Mouse (Mus musculus): ENCODE measurements around the gene Stpg2.
"Not testable (repeated sequence)": the region's sequence is repeated elsewhere in the genome, so short reads cannot be mapped to it uniquely, and the experiment has no call there.

Stpg2 gene

DNA sequence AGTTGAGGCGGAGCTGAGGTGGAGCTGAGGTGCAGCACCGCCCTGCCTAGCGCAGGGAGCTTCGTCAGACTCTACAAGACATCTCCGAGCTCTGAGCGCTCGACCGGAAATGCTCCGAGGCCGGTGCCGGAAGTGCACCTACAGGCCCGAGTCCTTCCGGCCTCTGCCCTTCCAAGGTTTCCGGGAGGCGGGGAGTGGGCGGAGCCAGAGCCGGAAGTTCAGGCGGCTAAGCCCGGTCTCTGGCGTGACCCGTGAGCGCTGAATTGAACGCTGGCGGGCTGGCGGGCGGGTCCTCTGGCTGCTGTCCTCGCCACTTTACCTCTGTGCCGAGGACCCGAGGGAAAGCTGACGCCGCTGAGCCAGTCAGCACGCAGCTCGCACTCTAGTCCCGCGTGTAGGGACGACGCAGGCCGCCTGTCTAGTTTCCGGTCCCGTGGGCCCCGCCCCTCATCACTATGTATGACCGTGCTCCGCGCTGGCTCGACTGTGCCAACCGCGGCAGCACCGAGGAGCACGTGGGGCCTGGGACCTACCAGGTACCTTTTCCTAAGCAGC lies at the start of gene Stpg2:
Gene Stpg2, plus strand, starts transcription at position 251 of the 555 bp plus-strand sequence.
- in situ Hi-C loops (cut with MboI; ENCODE audit: low sequenced_read_pairs): no loop called here

GRCm38 (mm10) chr3:139162146-139162545 lies 43.3 kb upstream of the Stpg2 start:
- in situ Hi-C loops (cut with MboI; ENCODE audit: low sequenced_read_pairs): no loop called here

GRCm38 (mm10) chr3:139162658-139163057 lies 42.8 kb upstream of the Stpg2 start:
- in situ Hi-C loops (cut with MboI; ENCODE audit: low sequenced_read_pairs): no loop called here

DNA sequence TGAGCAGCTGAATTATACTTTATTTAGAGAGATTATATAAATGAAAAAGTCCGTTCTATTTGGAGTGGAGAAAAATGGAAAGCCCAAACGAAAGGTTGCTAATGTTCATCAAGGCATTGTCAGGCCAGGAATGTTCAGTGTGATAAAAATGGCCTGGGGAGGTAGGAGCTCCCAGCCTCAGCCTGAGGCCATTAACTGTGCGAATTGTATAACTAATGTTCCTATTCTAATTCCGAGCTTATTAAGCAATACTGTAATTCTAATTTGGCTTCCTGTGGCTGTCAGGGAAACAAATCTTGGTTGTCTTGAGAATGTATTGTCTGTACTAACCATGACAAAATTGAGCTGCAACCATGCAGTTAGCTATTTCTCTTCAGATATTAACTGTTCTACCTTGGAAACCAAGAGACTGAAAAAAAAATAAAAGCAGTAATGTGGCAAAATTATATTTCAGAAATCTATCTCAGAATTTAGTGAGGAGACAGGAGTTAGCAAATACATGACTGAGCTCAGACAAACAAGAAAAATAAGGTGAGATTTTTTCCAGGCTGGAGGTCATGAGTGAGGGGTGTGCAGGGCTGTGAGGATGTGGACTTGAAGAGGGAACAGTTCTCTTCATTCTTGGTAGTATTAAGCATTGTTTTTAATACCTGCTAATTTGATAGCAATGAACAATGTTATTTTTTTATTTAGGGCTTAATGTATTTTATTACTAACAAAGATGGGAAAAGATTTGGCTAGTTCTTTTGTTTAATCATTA lies 36.8 kb upstream of the Stpg2 start:
- in situ Hi-C loops (cut with MboI; ENCODE audit: low sequenced_read_pairs): no loop called here

DNA sequence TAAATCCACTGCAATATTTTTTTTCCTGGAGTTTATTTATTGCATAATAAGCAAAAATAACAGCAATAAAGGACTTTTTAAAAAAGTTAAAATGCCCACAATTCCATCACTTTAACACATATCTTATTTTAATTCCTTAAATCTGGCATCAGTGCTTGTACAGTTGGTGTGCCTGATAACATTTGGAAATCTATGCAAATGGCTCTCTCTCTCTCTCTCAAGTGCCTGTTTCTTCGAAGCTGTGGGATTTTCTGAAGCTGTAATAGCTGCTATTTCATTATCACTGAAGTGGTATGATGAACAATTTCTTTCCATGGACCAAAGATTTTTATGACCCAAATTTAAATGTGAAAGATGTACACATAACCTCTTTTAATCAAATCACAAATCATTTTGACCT lies 35.8 kb upstream of the Stpg2 start:
- in situ Hi-C loops (cut with MboI; ENCODE audit: low sequenced_read_pairs): no loop called here

GRCm38 (mm10) chr3:139176936-139177335 lies 28.6 kb upstream of the Stpg2 start:
- in situ Hi-C loops (cut with MboI; ENCODE audit: low sequenced_read_pairs): no loop called here

DNA sequence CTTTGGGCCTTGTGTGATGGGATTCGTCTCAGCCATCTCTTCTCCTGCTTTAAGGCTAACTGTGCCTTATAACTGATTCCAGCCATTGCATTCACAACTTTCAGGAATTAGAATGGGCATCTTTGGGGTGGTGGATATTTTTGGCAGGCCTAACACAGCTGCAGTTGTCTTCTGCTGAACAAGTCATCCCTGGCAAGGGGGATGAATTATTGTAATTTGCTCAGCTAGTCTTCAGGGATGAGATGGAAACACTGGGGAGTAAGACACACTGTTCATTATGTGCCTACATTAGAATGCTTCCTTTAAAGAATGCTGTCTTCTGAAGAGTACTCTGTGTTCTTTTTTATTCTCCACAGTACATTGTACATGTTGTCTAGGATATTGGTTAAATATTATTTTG lies 14.0 kb upstream of the Stpg2 start:
- in situ Hi-C loops (cut with MboI; ENCODE audit: low sequenced_read_pairs): no loop called here

GRCm38 (mm10) chr3:139193917-139194316 lies 11.6 kb upstream of the Stpg2 start:
- in situ Hi-C loops (cut with MboI; ENCODE audit: low sequenced_read_pairs): no loop called here

GRCm38 (mm10) chr3:139198412-139198811 lies 7.1 kb upstream of the Stpg2 start:
- in situ Hi-C loops (cut with MboI; ENCODE audit: low sequenced_read_pairs): no loop called here

GRCm38 (mm10) chr3:139200324-139200723 lies 5.2 kb upstream of the Stpg2 start:
- in situ Hi-C loops (cut with MboI; ENCODE audit: low sequenced_read_pairs): no loop called here

DNA sequence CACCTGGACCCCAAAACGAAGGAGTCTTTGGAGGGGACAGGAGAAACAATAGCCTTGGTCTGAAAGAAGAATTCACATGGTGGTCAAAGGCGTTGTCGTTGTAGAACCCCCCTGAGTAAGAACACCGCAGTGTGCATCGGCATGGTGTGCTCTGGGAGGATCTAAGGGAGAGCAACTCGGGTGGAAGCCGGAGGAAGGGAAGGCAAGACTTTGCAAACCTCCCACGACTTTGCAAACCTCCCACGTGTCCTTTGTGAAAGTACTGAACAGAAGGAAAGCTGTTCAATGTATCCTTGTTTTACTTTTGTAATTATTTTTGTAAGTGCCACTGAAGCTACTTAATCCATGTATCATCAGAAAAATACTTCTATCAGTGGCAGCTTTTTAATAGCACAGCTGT lies 11.5 kb downstream of the Stpg2 start:
- in situ Hi-C loops (cut with MboI; ENCODE audit: low sequenced_read_pairs): no loop called here

GRCm38 (mm10) chr3:139225123-139225522 lies 19.6 kb downstream of the Stpg2 start:
- in situ Hi-C loops (cut with MboI; ENCODE audit: low sequenced_read_pairs): no loop called here

DNA sequence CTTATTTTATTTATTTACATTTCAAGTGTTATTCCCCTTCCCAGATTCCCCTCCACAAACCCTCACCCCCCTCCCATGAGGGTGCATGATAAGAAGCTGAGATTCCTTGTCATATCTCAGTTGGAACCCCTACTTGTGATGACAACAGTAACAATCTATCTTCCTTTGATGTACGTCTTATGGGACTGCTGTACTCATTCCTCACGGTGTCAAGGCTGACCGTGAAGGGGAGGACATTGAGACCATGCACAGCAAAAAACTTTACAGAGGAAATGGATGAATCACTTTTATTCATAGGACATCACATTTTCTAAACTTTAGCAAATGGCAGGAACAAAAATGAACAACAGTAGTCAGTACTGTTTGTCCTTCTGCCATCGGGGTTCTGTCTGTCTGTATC lies 21.3 kb downstream of the Stpg2 start:
- in situ Hi-C loops (cut with MboI; ENCODE audit: low sequenced_read_pairs): no loop called here

DNA sequence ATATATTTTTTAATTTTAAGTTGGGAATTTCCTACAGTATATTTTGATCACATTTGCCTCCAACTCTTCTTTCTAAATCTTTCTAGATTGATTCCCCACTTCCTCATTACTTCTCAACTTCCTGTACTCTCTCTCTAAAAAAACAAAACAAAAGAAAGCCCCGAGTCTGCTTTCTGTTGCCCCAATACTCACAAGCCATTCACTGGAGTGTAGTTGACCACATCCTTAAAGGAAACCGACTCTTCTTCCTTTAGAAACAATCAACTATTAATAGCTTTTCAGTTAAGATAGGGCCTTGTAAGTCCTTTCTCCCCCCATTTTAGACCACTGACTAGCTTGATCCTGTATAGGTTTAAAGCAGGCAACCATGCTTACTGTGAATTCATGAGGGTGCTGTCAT lies 39.7 kb downstream of the Stpg2 start:
- in situ Hi-C loops (cut with MboI; ENCODE audit: low sequenced_read_pairs): no loop called here

DNA sequence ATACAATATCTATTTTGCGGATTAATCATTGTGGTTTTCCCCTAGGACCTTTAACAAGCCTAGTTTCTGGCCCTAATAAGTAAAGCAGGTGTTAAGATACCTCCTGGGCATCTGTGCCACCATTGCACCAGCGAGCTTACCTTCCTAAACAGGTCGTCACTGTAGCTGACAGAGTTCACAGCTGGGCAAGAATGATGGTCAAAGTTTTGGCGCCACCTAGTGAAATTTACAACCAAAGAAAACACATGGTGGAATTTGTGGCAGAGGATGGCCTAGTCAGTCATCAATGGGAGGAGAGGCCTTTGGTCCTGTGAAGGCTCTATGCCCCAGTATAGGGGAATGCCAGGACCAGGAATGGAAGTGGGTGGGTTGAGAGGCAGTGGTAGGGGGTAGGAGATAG lies 41.0 kb downstream of the Stpg2 start:
- in situ Hi-C loops (cut with MboI; ENCODE audit: low sequenced_read_pairs): no loop called here

DNA sequence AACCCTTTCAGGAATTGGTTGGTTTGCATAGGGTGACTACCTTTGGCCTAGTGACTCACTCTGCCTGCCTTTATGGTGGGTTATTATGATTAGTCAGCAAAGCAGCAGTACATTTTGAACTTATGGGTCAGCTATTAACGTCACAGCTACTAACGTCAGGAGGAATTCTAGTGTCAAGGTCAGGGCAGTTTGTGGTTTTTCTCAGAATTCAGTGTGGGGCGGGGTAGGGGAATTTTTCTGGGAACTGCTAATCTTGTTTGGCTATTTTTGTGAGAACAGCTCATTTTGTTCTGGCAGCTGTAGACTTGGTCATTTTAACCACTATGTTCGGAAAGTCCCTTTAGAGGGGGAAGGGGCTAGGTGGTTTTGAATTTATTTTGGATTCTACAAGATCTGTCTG lies 56.9 kb downstream of the Stpg2 start:
- in situ Hi-C loops (cut with MboI; ENCODE audit: low sequenced_read_pairs): not testable (repeated sequence)

GRCm38 (mm10) chr3:139297909-139298308 lies 92.4 kb downstream of the Stpg2 start:
- in situ Hi-C loops (cut with MboI; ENCODE audit: low sequenced_read_pairs): no loop called here

- in situ Hi-C loops (cut with MboI; ENCODE audit: low sequenced_read_pairs): no loop called here
Measured at GRCm38 (mm10) chr3:139308078-139308809, 102.8 kb downstream of the Stpg2 start.

DNA sequence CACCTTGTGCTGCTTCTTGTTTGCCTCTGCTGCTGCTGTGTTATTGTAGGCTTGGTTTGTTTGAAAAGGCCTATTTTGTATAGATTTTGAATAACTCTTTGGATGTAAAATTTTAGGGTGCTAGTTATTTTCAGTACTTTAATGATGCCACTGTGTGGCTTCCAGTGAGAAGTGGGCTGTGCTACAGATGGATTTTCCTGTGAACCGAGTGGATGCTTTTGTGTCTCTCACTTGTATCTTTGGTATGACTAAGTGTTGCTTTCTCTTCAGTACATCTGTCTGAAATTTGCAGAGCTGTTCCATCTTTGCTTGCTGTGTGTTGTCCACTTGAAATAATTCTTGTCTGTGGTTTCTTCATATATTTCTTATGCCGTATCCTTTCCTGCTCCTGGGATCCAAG lies 106.2 kb downstream of the Stpg2 start:
- in situ Hi-C loops (cut with MboI; ENCODE audit: low sequenced_read_pairs): no loop called here

GRCm38 (mm10) chr3:139380494-139380893 lies 175.0 kb downstream of the Stpg2 start:
- in situ Hi-C loops (cut with MboI; ENCODE audit: low sequenced_read_pairs): no loop called here

GRCm38 (mm10) chr3:139397077-139397865 lies 191.8 kb downstream of the Stpg2 start:
- in situ Hi-C loops (cut with MboI; ENCODE audit: low sequenced_read_pairs): no loop called here
